Mouse (Mus musculus) liver, postnatal 0 days (tissue): ENCODE data around the gene Cytip. TPM values are rescaled to one million over a fixed set of nuclear protein-coding genes. Genes with fewer than 3 reads are reported as not detected.

Experiments used
- ATAC-seq: fragments of 200-750 bp; cut with Nextera tagmentation; 2 replicates; pipeline ENCODE4 v1.8.0; 2017; ENCODE audit warnings: mild to moderate bottlenecking, moderate library complexity
- DNase-seq: peaks from one replicate; pipeline ENCODE4 v3.0.0-alpha.2; 2016
- H3K27ac ChIP-seq: fragments of 300-500 bp; sonication (generic); 2 replicates; pipeline ENCODE4 v1.5.1; 2014; ENCODE audit warnings: antibody characterized with exemption, moderate library complexity, mild to moderate bottlenecking, low read depth
- H3K27me3 ChIP-seq: fragments of 300-500 bp; sonication (generic); 2 replicates; pipeline ENCODE4 v1.6.1; 2014; ENCODE audit warnings: low read length, control low read depth, mixed read lengths; ENCODE audit not compliant: insufficient read depth
- H3K36me3 ChIP-seq: fragments of 300-500 bp; sonication (generic); replicated peaks from 2 replicates; pipeline ENCODE4 v1.6.1; 2014; ENCODE audit warnings: mild to moderate bottlenecking, control low read depth, low read length, moderate library complexity, mixed read lengths; ENCODE audit not compliant: insufficient read depth
- H3K4me1 ChIP-seq: fragments of 300-500 bp; sonication (generic); 2 replicates; pipeline ENCODE4 v1.6.1; 2014; ENCODE audit warnings: antibody characterized with exemption, mild to moderate bottlenecking, control low read depth; ENCODE audit not compliant: insufficient read depth
- H3K4me2 ChIP-seq: fragments of 300-500 bp; sonication (generic); 2 replicates; pipeline ENCODE4 v1.6.1; 2014; ENCODE audit warnings: low read depth, mild to moderate bottlenecking, low read length, moderate library complexity, mixed read lengths
- H3K4me3 ChIP-seq: fragments of 300-500 bp; sonication (generic); 2 replicates; pipeline ENCODE4 v1.5.1; 2014; ENCODE audit warnings: low read depth, low read length
- H3K9ac ChIP-seq: fragments of 300-500 bp; sonication (generic); replicated peaks from 2 replicates; pipeline ENCODE4 v1.6.1; 2014; ENCODE audit warnings: mild to moderate bottlenecking, moderate library complexity
- H3K9me3 ChIP-seq: fragments of 300-500 bp; sonication (generic); 2 replicates; pipeline ENCODE4 v1.6.1; 2016; ENCODE audit warnings: mild to moderate bottlenecking, control low read depth, low read length, mixed read lengths
- CTCF ChIP-seq: sonication (generic); IDR thresholded peaks from 2 replicates; pipeline ENCODE4 v1.5.1; 2016; ENCODE audit warnings: antibody characterized with exemption, low read depth
- EP300 ChIP-seq: IDR thresholded peaks from 2 replicates; pipeline ENCODE4 v1.6.1; 2016; ENCODE audit warnings: antibody characterized with exemption, low read depth, mild to moderate bottlenecking
- WGBS: fragments of 180-500 bp; shearing (Covaris S2); extraction: QIAGEN DNeasy Blood & Tissue Kit; methylation state at CpG from one replicate; pipeline ENCODE4 v1.1.7; 2014; ENCODE audit not compliant: insufficient replicate concordance; 5-methylcytosine and 5-hydroxymethylcytosine counted together
- polyA plus RNA-seq: library from polyadenylated mRNA; unstranded; fragments of >200 nt; fragmentation: Nextera tagmentation; extraction: Ambion mirVana; gene quantifications from 2 replicates; pipeline ENCODE4 v1.2.1, GENCODE M21; 2015

Gene Cytip
- polyA plus RNA-seq, 1 experiment from 2014 or later: 7.5 TPM

DNA sequence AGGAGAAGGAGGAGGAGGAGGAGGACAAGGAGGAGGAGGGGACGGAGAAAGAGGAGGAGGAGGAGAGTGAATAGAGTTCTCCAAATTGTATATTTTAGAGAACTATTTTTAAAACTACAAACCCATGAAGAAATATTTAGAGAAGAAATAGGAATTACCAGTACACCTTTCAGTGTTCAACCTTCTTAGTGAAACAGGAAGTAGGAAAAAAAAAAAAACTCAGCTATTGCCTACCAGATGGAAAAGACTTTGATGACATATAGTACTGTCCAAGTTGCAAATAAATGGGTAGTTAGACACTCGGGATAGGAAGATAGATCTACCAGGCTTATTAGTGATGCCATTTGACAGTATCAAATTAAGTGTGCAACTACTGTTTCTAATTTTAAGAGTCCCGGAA, 27.7 kb downstream of the Cytip start:
- Histone ChIP-seq H3K9ac (no peak overlapping the region), H3K4me1 (no peaks in the 10 kb centered on the region), H3K27ac (no peak overlapping the region), H3K4me3 (no peak overlapping the region), H3K9me3 (no peaks in the 10 kb centered on the region), H3K36me3 (no peaks in the 10 kb centered on the region), H3K27me3 (no peaks in the 10 kb centered on the region), H3K4me2 (no peak overlapping the region)
- TF ChIP-seq EP300: no peak
- TF ChIP-seq CTCF: no peak
- DNase-seq: no peak
- WGBS: 59% methylated on average over 3 of the region's 3 CpGs
- no peak for ATAC-seq

DNA sequence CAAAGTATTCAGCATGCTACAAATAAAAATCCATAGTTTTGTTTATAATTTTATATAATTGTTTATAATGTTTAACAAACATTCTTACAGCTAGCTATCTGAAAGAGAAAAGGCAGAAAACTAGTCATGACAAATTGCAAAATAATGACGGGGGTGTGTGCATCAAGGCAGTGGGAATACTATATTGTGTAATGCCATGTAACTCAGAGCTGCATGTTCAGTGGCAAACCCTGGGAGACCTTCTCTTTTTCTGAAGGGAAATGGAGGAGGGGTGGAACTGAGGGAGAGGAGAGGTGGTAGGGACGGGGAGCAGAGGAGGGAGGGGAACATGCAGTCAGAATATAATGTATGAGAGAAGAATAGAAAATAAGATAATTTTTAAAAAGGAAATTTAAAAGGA, 28.6 kb downstream of the Cytip start:
- no peaks in the 10 kb centered on the region for H3K9me3 ChIP-seq
- H3K27me3 ChIP-seq: no peaks in the 10 kb centered on the region
- H3K4me2 ChIP-seq: no peak overlapping the region
- no peak overlapping the region for H3K9ac ChIP-seq
- WGBS: 33% methylated on average over 2 of the region's 2 CpGs
- H3K4me3 ChIP-seq: no peak overlapping the region
- DNase-seq (no peak), ATAC-seq (no peak)
- no peak for TF ChIP-seq EP300
- H3K27ac ChIP-seq: no peak overlapping the region
- H3K4me1 ChIP-seq: no peaks in the 10 kb centered on the region
- H3K36me3 ChIP-seq: no peaks in the 10 kb centered on the region

DNA sequence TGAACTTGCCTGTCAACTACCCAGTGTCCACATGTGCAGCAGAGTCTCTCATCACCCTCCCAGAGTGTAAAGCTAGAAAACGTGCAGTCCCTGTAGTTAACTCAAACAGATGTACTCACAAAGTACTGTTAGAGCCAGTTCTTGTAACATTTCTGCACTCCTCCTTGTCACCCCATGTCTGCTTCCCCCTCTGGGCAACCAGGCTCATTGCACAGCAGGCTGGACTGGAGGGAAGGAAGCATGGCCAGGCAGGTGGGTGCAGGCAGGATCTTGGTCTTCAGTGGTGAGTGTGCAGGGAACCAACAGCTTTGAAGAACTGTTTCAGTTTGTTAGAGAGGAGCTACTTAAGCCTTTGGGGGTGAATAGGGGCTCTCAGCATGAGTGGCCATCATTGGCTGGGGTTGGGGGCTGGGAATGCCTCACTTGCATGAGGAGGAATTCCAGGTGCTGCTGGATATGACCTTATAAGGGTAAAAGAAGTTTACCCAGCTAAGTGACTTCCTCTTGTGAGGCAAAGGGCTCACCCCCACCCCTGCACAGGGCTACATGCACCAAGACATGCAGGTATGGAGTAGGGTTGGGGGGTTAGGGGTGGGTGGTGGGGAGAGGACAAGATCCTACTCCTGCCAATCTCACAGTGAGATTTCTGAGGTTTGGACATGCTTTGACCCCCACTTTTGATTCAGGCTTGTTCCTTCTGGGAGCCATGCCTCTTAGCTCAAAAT, 31.7 kb downstream of the Cytip start:
- no peak overlapping the region for H3K27ac ChIP-seq
- no peak overlapping the region for H3K9ac ChIP-seq
- no peak overlapping the region for H3K4me3 ChIP-seq
- no peaks in the 10 kb centered on the region for H3K9me3 ChIP-seq
- no peaks in the 10 kb centered on the region for H3K27me3 ChIP-seq
- ATAC-seq: no peak
- DNase-seq: peak; percentile 25
- H3K36me3 ChIP-seq: no peaks in the 10 kb centered on the region
- TF ChIP-seq CTCF: peak; percentile 34
- no peak for TF ChIP-seq EP300
- 22% methylated on average over 1 of the region's 1 CpGs for WGBS
- H3K4me2 ChIP-seq: no peak overlapping the region
- H3K4me1 ChIP-seq: no peaks in the 10 kb centered on the region

DNA sequence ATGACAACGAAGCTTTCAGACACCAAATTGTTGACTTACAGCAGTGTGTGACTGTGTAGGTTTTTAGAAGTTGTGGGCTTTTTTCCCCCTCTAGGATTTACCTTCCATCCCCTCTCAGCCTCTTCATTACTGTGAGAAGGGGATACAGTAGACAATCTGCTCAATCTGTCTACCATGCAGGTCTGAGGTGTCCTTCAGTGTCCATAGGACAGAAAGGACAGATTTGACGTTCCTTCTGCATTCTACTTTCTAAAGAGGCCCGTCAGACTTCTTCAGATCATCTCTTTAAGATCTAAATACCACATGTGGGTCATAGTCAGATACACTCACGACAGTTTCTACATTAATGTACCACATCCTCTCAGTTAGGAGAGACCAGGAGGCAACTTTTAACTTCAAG, 33.5 kb downstream of the Cytip start:
- H3K4me2 ChIP-seq: no peak overlapping the region
- no peaks in the 10 kb centered on the region for H3K36me3 ChIP-seq
- H3K27ac ChIP-seq: no peak overlapping the region
- no peaks in the 10 kb centered on the region for H3K27me3 ChIP-seq
- no peak for TF ChIP-seq EP300
- no peak for TF ChIP-seq CTCF
- no peaks in the 10 kb centered on the region for H3K9me3 ChIP-seq
- no peak overlapping the region for H3K4me3 ChIP-seq
- no peak for ATAC-seq
- no peak overlapping the region for H3K9ac ChIP-seq
- no peaks in the 10 kb centered on the region for H3K4me1 ChIP-seq
- WGBS: 61% methylated on average over 4 of the region's 4 CpGs
- no peak for DNase-seq

DNA sequence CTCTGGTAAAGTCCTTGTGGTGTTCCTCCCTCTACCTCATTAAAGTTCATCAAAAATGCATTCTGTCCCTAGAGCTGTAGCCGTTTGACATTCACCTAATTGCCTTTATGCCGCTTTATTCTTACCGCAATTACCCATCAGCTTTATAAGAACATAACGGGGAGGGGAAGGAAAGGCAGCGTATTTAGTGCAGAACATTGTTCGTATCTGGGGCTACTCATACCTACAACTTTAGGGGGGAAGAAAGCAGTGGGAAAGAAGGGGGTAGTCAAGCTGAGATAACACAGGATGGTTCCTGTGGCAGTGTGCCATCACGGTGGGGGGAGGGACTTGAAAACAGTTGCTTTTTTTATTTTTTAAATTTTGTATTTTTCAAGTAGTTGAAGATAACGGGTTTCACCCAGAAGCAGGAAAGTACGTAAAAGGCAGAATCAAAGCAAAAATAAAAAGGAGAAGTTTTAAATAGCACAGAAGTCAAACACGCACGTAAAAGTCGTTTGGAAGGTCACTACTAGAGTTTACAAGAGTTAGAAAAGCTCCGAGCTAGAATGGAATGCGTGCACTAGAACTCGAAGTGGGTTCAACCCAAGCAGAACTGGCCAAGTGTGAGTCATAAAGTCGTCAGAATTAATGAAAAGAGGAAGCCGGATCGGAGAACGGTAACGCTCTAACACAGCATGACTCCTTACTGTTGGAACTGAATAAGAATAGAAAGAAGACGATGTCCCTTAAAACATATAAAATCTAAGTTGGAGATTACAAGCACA, 34.6 kb downstream of the Cytip start:
- DNase-seq (peak; percentile 18), ATAC-seq (peak; percentile 41)
- no peak for TF ChIP-seq EP300
- H3K4me3 ChIP-seq: peak overlapping the region; percentile 51
- no peak overlapping the region; the same call in 1 of the 2 replicates for H3K9ac ChIP-seq
- peak overlapping the region; percentile 58 for H3K27ac ChIP-seq
- no peaks in the 10 kb centered on the region for H3K36me3 ChIP-seq
- peak overlapping the region; percentile 68 for H3K4me2 ChIP-seq
- H3K9me3 ChIP-seq: no peaks in the 10 kb centered on the region
- H3K27me3 ChIP-seq: no peaks in the 10 kb centered on the region
- no peaks in the 10 kb centered on the region for H3K4me1 ChIP-seq
- WGBS: 32% methylated on average over 21 of the region's 21 CpGs

DNA sequence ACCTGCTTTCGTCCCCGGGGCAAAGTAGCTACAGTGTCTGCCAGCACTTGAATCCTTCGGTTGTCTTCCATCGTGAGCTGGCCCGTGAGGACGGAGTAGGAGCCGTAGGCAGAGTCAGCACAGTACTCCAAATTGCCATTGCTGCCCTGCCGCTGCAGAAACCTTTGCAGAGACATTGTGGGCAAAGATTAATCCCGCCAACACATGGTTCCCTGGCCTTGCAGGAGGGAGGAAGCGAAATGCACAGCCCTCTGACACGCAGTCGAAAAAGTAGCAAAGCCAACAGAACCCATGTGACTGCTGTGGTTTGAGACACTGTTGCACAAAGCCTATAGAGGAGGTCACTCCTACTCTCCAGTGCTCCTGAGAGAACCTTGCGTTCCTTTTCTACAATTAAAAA, 35.5 kb downstream of the Cytip start:
- DNase-seq (peak; percentile 39), ATAC-seq (peak; percentile 40)
- no peaks in the 10 kb centered on the region for H3K27me3 ChIP-seq
- H3K27ac ChIP-seq: peak overlapping the region; percentile 78
- H3K9me3 ChIP-seq: no peaks in the 10 kb centered on the region
- H3K9ac ChIP-seq: peak overlapping the region; percentile 67
- H3K4me1 ChIP-seq: peaks cover 2% of the 10 kb centered on the region; the same call in 1 of the 2 replicates
- 42% methylated on average over 13 of the region's 13 CpGs for WGBS
- TF ChIP-seq CTCF: no peak
- TF ChIP-seq EP300: no peak
- H3K36me3 ChIP-seq: no peaks in the 10 kb centered on the region
- peak overlapping the region; percentile 51 for H3K4me3 ChIP-seq
- H3K4me2 ChIP-seq: peak overlapping the region; percentile 68
